Mouse (Mus musculus): Measurements from ENCODE around the gene Ubr1. TPM values are rescaled to one million over a fixed set of nuclear protein-coding genes. Genes with fewer than 3 reads are reported as not detected.
"Not testable (repeated sequence)": the region's sequence is repeated elsewhere in the genome, so short reads cannot be mapped to it uniquely, and the experiment has no call there.

Ubr1 gene
- polyA plus RNA-seq, 1 experiment from 2014 or later = 21.3 TPM

DNA sequence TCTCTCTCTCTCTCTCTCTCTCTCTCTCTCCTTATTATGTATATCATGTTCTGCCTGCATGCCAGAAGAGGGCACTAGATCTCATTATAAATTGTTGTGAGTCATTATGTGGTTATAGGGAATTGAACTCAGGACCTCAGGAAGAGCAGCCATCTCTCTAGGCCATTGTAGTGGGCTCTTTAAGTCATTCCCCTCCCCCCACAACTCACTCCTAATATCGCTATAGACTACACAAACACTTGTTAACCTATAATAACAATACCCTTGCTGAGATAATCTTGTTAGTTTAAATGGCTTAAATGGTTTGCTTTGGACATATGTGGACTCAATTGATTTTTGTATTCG is 8.2 kb upstream of the Ubr1 start:
- Histone ChIP-seq H3K4me3 (replicated peaks; ENCODE audit: low read length) (no peak overlapping the region), H3K9me3 (replicated peaks; ENCODE audit: control insufficient read depth, low read length) (no peaks in the 10 kb centered on the region), H3K36me3 (ENCODE audit: control insufficient read depth, insufficient read depth, low read length) (no peaks in the 10 kb centered on the region), H3K27me3 (ENCODE audit: control insufficient read depth, insufficient read depth, low read length) (no peaks in the 10 kb centered on the region), H3K4me1 (ENCODE audit: control insufficient read depth, insufficient read depth, low read length) (peaks cover 6% of the 10 kb centered on the region), H3K4me2 (ENCODE audit: low read depth, low read length) (no peak overlapping the region), H3K27ac (ENCODE audit: low read length) (no peak overlapping the region), H3K9ac (ENCODE audit: low read length) (no peak overlapping the region)
- WGBS = 42% methylated on average over 2 of the region's 2 CpGs
- ATAC-seq (ENCODE audit: insufficient read depth, low FRiP score) = no peak

DNA sequence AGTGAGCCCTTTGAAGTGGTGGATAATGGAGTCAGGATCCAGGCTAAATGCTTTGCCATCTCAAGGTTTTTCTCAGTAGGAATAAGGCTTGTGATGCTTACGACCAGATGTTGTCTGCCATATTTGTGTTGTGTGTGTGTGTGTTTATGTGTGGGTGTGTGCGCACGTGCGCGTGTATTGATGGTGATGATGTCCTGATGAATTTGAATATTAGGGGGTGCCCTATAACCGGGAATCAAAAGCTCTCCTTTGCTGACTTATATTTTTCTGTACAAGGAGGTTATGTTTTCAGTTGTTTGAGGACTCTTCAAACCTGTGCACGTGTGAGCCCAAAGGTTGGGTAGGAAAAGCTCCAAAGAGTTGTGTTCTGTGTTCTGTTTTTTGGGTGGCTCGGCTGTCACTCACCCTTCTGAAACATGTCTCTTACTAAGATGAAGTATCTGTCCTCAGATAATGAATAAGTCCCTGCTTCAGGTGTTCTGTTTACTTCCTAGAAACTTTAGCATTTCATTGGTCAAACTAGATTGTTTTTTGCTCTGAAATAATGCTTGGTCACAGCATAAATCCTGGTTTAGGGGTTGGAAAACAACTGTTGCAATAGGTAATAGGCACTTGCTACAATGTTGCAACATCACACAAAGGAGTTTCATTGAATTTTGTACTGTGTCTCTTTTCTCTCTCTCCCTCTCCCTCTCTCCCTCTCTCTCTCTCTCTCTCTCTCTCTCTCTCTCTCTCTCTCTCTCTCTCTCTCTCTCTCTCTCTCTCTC is 7.6 kb upstream of the Ubr1 start:
- peaks cover 6% of the 10 kb centered on the region for H3K4me1 ChIP-seq (ENCODE audit: control insufficient read depth, insufficient read depth, low read length)
- peak overlapping the region; percentile 81; the same call in 1 of the 2 replicates for H3K27ac ChIP-seq (ENCODE audit: low read length)
- no peaks in the 10 kb centered on the region for H3K9me3 ChIP-seq (replicated peaks; ENCODE audit: control insufficient read depth, low read length)
- H3K36me3 ChIP-seq (ENCODE audit: control insufficient read depth, insufficient read depth, low read length) = no peaks in the 10 kb centered on the region
- WGBS = 82% methylated on average over 8 of the region's 8 CpGs
- no peak overlapping the region for H3K9ac ChIP-seq (ENCODE audit: low read length)
- H3K4me2 ChIP-seq (ENCODE audit: low read depth, low read length) = peak overlapping the region; percentile 95
- peak overlapping the region; percentile 74 for H3K4me3 ChIP-seq (replicated peaks; ENCODE audit: low read length)
- no peak for ATAC-seq (ENCODE audit: insufficient read depth, low FRiP score)
- no peaks in the 10 kb centered on the region for H3K27me3 ChIP-seq (ENCODE audit: control insufficient read depth, insufficient read depth, low read length)

DNA sequence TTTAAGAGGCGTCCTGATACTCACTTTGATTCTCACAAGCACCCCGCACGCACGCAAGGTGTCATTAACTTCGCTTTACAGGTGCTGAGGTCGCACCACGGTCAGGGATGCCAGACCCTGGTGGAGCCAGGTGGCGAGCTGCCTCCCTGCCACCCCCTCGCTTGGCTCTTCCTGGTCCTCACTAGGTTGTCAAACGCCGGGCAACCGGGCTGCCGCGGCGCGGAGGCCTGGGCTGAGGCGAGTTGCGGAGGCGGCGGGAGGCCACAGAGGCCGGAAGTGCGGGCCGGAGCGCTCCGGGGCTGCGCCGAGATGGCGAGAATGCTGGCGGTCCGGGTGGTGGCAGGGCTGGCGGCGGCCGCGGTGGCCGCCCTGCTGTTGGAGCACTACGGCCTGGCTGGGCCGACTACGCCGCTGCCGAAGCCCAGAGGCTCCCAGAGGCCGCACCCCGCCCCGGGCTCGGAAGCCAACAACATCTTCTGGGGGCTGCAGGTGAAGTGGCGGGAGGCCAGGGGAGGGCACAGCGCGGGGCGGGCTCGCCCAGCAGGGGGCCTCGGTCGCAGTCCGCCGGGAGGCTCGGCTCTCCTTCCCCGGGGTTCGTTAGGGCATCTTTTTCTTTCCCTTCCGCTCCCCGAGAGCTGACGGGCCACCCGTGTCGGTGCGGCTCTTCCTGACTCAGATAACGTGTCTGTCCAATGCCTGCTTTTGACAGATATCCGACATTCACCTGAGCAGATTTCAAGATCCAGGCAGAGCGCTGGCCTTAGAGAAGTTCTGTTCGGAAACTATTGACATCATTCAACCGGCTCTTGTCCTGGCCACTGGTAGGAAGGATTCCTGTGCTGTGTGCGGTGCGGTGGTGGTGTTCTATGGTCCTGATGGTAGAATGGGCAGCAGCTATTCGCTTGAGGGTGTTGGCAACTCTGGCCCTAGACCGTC is 6.7 kb upstream of the Ubr1 start, which contains the start of gene Tmem62:
Tmem62 (plus strand) TSS at position 28 of the 936 bp plus-strand sequence.
- peak within 1 kb of the TSS; percentile 92 for H3K9ac ChIP-seq (ENCODE audit: low read length)
- H3K27me3 ChIP-seq (ENCODE audit: control insufficient read depth, insufficient read depth, low read length) = no peaks in the 10 kb centered on the region
- peaks cover 6% of the 10 kb centered on the region for H3K4me1 ChIP-seq (ENCODE audit: control insufficient read depth, insufficient read depth, low read length)
- no peaks in the 10 kb centered on the region for H3K9me3 ChIP-seq (replicated peaks; ENCODE audit: control insufficient read depth, low read length)
- peak within 1 kb of the TSS; percentile 95 for H3K4me2 ChIP-seq (ENCODE audit: low read depth, low read length)
- no peaks in the 10 kb centered on the region for H3K36me3 ChIP-seq (ENCODE audit: control insufficient read depth, insufficient read depth, low read length)
- ATAC-seq (ENCODE audit: insufficient read depth, low FRiP score) = peak; percentile 83; the same call in 1 of the 2 replicates
- WGBS = under 1% methylated on average over 70 of the region's 71 CpGs
- peak within 1 kb of the TSS; percentile 81 for H3K27ac ChIP-seq (ENCODE audit: low read length)
- peak within 1 kb of the TSS; percentile 74 for H3K4me3 ChIP-seq (replicated peaks; ENCODE audit: low read length)

DNA sequence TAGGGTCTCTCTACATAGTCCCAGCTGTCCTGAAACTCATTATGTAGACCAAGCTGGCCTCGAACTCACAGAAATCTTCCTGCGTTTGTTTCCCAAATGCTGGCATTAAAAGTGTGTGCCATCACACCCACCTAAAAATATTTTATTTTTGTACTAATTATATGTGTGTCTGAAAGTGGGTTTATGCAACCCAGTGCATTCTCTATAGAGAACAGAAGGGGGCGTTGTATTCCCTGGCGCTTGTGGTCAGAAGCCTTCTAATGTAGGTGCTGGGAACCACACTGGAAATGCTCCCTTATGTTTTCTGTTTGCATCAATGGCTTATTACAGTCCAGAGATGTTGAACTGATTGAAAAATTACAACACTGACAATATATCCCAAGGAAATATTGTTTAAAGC is 5.8 kb upstream of the Ubr1 start:
- ATAC-seq (ENCODE audit: insufficient read depth, low FRiP score) = no peak
- Histone ChIP-seq H3K4me2 (ENCODE audit: low read depth, low read length) (0 out of 2 replicates have a peak overlapping the region, but pooled peaks have one; percentile 31), H3K9ac (ENCODE audit: low read length) (no peak overlapping the region), H3K9me3 (replicated peaks; ENCODE audit: control insufficient read depth, low read length) (no peaks in the 10 kb centered on the region), H3K4me1 (ENCODE audit: control insufficient read depth, insufficient read depth, low read length) (peaks cover 6% of the 10 kb centered on the region), H3K4me3 (replicated peaks; ENCODE audit: low read length) (0 out of 2 replicates have a peak overlapping the region, but pooled peaks have one; percentile 8), H3K27ac (ENCODE audit: low read length) (no peak overlapping the region), H3K36me3 (ENCODE audit: control insufficient read depth, insufficient read depth, low read length) (no peaks in the 10 kb centered on the region), H3K27me3 (ENCODE audit: control insufficient read depth, insufficient read depth, low read length) (no peaks in the 10 kb centered on the region)
- 46% methylated on average over 4 of the region's 4 CpGs for WGBS

DNA sequence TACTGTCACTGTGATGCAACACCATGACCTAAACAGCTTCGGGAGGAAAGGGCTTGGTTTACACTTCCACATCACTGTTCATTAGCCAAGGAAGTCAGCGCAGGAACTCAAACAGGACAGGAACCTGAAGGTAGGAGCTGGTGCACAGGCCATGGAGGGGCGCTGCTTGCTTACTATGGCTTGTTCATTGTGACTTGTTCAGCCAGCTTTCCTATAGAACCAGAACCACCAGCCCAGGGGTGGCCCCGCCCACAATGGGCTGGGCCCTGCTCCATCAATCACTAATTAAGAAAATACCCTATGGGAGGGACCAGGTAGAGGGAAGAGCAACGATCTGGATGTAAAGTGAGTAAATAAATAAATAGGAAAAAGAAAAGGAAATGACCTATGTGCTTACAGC is 2.4 kb upstream of the Ubr1 start:
- no peaks in the 10 kb centered on the region for H3K9me3 ChIP-seq (replicated peaks; ENCODE audit: control insufficient read depth, low read length)
- H3K4me3 ChIP-seq (replicated peaks; ENCODE audit: low read length) = no peak overlapping the region; the same call in 1 of the 2 replicates
- H3K36me3 ChIP-seq (ENCODE audit: control insufficient read depth, insufficient read depth, low read length) = no peaks in the 10 kb centered on the region
- H3K27me3 ChIP-seq (ENCODE audit: control insufficient read depth, insufficient read depth, low read length) = no peaks in the 10 kb centered on the region
- H3K27ac ChIP-seq (ENCODE audit: low read length) = no peak overlapping the region
- WGBS = 21% methylated on average over 5 of the region's 5 CpGs
- H3K9ac ChIP-seq (ENCODE audit: low read length) = no peak overlapping the region
- H3K4me1 ChIP-seq (ENCODE audit: control insufficient read depth, insufficient read depth, low read length) = peaks cover 12% of the 10 kb centered on the region
- no peak for ATAC-seq (ENCODE audit: insufficient read depth, low FRiP score)
- H3K4me2 ChIP-seq (ENCODE audit: low read depth, low read length) = 0 out of 2 replicates have a peak overlapping the region, but pooled peaks have one; percentile 22

DNA sequence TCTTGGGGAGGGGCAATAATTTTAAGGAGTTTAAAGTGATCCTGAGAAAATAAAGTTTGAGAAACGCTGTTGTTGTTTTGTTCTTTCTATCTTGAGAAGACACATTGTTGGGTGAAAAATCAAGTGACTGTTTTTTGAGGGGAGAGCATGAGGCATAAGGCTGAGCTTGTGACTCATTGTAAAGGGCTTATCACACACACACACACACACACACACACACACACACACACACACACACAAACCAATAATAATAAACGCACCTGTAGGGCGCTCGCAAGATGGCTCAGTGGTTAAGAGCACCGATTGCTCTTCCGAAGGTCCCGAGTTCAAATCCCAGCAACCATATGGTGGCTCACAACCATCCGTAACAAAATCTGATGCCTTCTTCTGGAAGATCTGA is 1.7 kb upstream of the Ubr1 start:
- H3K9me3 ChIP-seq (replicated peaks; ENCODE audit: control insufficient read depth, low read length); H3K36me3 ChIP-seq (ENCODE audit: control insufficient read depth, insufficient read depth, low read length); H3K4me2 ChIP-seq (ENCODE audit: low read depth, low read length); H3K4me1 ChIP-seq (ENCODE audit: control insufficient read depth, insufficient read depth, low read length); ATAC-seq (ENCODE audit: insufficient read depth, low FRiP score); H3K4me3 ChIP-seq (replicated peaks; ENCODE audit: low read length); H3K9ac ChIP-seq (ENCODE audit: low read length); H3K27me3 ChIP-seq (ENCODE audit: control insufficient read depth, insufficient read depth, low read length); H3K27ac ChIP-seq (ENCODE audit: low read length): not testable (repeated sequence)
- WGBS = 93% methylated on average over 8 of the region's 8 CpGs

DNA sequence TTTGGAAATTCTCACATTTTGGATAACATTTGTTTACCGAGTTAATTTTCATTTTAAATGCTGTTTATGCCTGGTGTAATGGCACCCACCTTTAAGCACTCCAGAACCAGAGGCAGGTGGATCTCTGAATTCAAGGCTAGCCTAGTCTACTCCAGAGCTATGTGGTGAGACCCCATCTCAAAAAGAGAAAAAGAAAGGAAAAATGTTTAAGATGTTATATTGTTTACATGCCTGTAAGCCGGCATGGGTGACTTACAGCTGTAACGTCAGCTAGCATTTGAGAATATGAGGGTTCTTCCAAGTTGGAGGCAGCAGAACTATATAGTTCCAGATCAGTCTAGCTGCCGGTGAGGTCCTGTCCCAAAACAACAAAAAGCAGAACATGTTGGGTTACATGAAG is 1.3 kb upstream of the Ubr1 start:
- no peak for ATAC-seq (ENCODE audit: insufficient read depth, low FRiP score)
- Histone ChIP-seq H3K4me1 (ENCODE audit: control insufficient read depth, insufficient read depth, low read length) (0 out of 2 replicates have a peak, but pooled peaks cover 6% of the 10 kb centered on the region), H3K4me3 (replicated peaks; ENCODE audit: low read length) (no peak overlapping the region), H3K36me3 (ENCODE audit: control insufficient read depth, insufficient read depth, low read length) (no peaks in the 10 kb centered on the region), H3K4me2 (ENCODE audit: low read depth, low read length) (no peak overlapping the region), H3K27me3 (ENCODE audit: control insufficient read depth, insufficient read depth, low read length) (no peaks in the 10 kb centered on the region), H3K9me3 (replicated peaks; ENCODE audit: control insufficient read depth, low read length) (no peaks in the 10 kb centered on the region), H3K9ac (ENCODE audit: low read length) (no peak overlapping the region), H3K27ac (ENCODE audit: low read length) (no peak overlapping the region)
- WGBS = 80% methylated on average over 4 of the region's 4 CpGs

DNA sequence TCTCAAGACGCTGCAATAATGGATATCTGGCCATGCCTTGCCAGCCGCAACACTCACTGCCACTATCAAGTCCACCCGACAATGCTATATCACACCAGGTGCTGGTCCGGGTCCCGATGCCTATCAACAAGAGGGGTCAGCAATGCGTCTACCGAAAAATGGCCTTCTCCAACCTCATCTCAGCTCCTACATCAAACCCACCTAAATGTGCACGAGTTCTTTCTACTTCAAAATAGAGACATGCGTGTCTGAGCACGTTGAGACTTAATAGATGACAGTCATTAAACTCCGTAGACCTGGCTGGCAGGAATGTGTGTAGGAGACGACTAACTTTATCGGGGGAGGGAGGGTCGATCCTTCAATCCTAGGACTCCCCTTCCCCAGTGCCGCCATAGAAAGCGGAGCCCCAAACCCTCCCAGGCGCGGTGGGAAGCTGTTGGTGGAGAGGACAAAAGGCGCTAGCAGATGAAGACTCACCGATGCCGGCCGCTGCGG is 423 bp downstream of the Ubr1 start:
- Histone ChIP-seq H3K4me3 (replicated peaks; ENCODE audit: low read length) (peak overlapping the region; percentile 82), H3K27ac (ENCODE audit: low read length) (peak overlapping the region; percentile 58), H3K36me3 (ENCODE audit: control insufficient read depth, insufficient read depth, low read length) (no peaks in the 10 kb centered on the region), H3K4me2 (ENCODE audit: low read depth, low read length) (peak overlapping the region; percentile 86), H3K4me1 (ENCODE audit: control insufficient read depth, insufficient read depth, low read length) (0 out of 2 replicates have a peak, but pooled peaks cover 6% of the 10 kb centered on the region), H3K27me3 (ENCODE audit: control insufficient read depth, insufficient read depth, low read length) (no peaks in the 10 kb centered on the region), H3K9me3 (replicated peaks; ENCODE audit: control insufficient read depth, low read length) (no peaks in the 10 kb centered on the region), H3K9ac (ENCODE audit: low read length) (peak overlapping the region; percentile 86)
- peak; percentile 34; the same call in 1 of the 2 replicates for ATAC-seq (ENCODE audit: insufficient read depth, low FRiP score)
- under 1% methylated on average over 23 of the region's 23 CpGs for WGBS

Data from stomach, embryonic 16.5 days (tissue).